ENCODE assay signal across 10 mouse cellular contexts in genomic region chr5:64109217-64109616, GRCm38 (mm10). TPM values are rescaled to one million over a fixed set of nuclear protein-coding genes. Genes with fewer than 3 reads are reported as not detected.
DNase-seq lines count a peak whose midpoint lies in the region; ATAC-seq and TF ChIP-seq lines count a peak whose summit lies in the region.
"Had no signal": no experiment of that assay in that cellular context is flagged by ENCODE, and none has a peak within 500 bp of the region (broad histone marks: within the 10 kb centered on the region; RNA-seq: fewer than 3 reads in every experiment).

No protein-coding gene starts in this region.

- peak; percentile 35 for DNase-seq in midbrain, embryonic 14.5 days
- no peak for DNase-seq in Patski (ENCODE audit: low read depth, low spot score)
- DNase-seq in splenic B cell, adult 2 months (ENCODE audit: low read depth, low spot score): peak; percentile 44
- no peak for DNase-seq in gastrocnemius, postnatal 25 days
- DNase-seq in cerebellum, adult 9-11 months: no peak
- DNase-seq: spleen, adult 18-20 months had no signal

- no peaks in the 10 kb centered on the region for H3K27me3 ChIP-seq in intestine, postnatal 0 days (replicated peaks; ENCODE audit: control insufficient read depth, insufficient read depth, low read length)
- no peaks in the 10 kb centered on the region for H3K27me3 ChIP-seq in intestine, embryonic 16.5 days (replicated peaks; ENCODE audit: control insufficient read depth, insufficient read depth, low read length)
- no peaks in the 10 kb centered on the region for H3K27me3 ChIP-seq in midbrain, embryonic 14.5 days (ENCODE audit: control insufficient read depth, insufficient read depth, low read length)
- H3K27me3 ChIP-seq in midbrain, embryonic 15.5 days (replicated peaks): no peaks in the 10 kb centered on the region
- H3K27me3 ChIP-seq in Patski: no peaks in the 10 kb centered on the region
- no peaks in the 10 kb centered on the region for H3K27me3 ChIP-seq in splenic B cell, adult 2 months (ENCODE audit: control insufficient read depth, insufficient read depth, low read length, poor library complexity, severe bottlenecking)
- H3K27me3 ChIP-seq: neural tube, embryonic 12.5 days had no signal

- no peak overlapping the region for H3K27ac ChIP-seq in intestine, postnatal 0 days (ENCODE audit: low read depth, low read length)
- no peak overlapping the region for H3K27ac ChIP-seq in intestine, embryonic 16.5 days (ENCODE audit: low read length)
- no peak overlapping the region for H3K27ac ChIP-seq in midbrain, embryonic 14.5 days (replicated peaks; ENCODE audit: low read depth, low read length)
- no peak overlapping the region for H3K27ac ChIP-seq in midbrain, embryonic 15.5 days
- H3K27ac ChIP-seq: neural tube, embryonic 12.5 days had no signal

- no peaks in the 10 kb centered on the region for H3K9me3 ChIP-seq in intestine, postnatal 0 days (ENCODE audit: control insufficient read depth)
- H3K9me3 ChIP-seq in intestine, embryonic 16.5 days (ENCODE audit: control insufficient read depth, low read length): no peaks in the 10 kb centered on the region
- no peaks in the 10 kb centered on the region for H3K9me3 ChIP-seq in midbrain, embryonic 14.5 days (ENCODE audit: control insufficient read depth, low read length)
- no peaks in the 10 kb centered on the region for H3K9me3 ChIP-seq in midbrain, embryonic 15.5 days
- H3K9me3 ChIP-seq: neural tube, embryonic 12.5 days had no signal

- H3K4me1 ChIP-seq in intestine, postnatal 0 days (replicated peaks; ENCODE audit: control insufficient read depth, insufficient read depth, low read length): no peaks in the 10 kb centered on the region
- no peaks in the 10 kb centered on the region for H3K4me1 ChIP-seq in intestine, embryonic 16.5 days (ENCODE audit: control insufficient read depth, insufficient read depth, low read length)
- no peaks in the 10 kb centered on the region for H3K4me1 ChIP-seq in midbrain, embryonic 14.5 days (ENCODE audit: control insufficient read depth, insufficient read depth, low read length)
- H3K4me1 ChIP-seq in midbrain, embryonic 15.5 days: no peaks in the 10 kb centered on the region
- H3K4me1 ChIP-seq: neural tube, embryonic 12.5 days had no signal

- peak; percentile 61 for TF ChIP-seq CTCF in intestine, postnatal 0 days (IDR thresholded peaks at IDR 0.05; ENCODE audit: low read depth)
- peak; percentile 63 for TF ChIP-seq CTCF in Patski (IDR thresholded peaks at IDR 0.05)

- POLR2A ChIA-PET in Patski (lab: Charles Lee): no interaction called here

- no peak overlapping the region for H3K4me3 ChIP-seq in intestine, postnatal 0 days (ENCODE audit: low read depth, low read length)
- no peak overlapping the region for H3K4me3 ChIP-seq in intestine, embryonic 16.5 days (ENCODE audit: low read length)
- H3K4me3 ChIP-seq in midbrain, embryonic 14.5 days (replicated peaks; ENCODE audit: low read depth, low read length): no peak overlapping the region
- H3K4me3 ChIP-seq in midbrain, embryonic 15.5 days: no peak overlapping the region
- H3K4me3 ChIP-seq: neural tube, embryonic 12.5 days had no signal

- CTCF ChIA-PET in Patski (lab: Charles Lee): interaction anchor here (1.1 to 3.5 kb wide), 10 partner anchors 9 to 202 kb away, joined by 3 to 24 read pairs (median 4); partner anchors contain the start of gene Pgm2

- no peak overlapping the region for H3K9ac ChIP-seq in intestine, postnatal 0 days (ENCODE audit: low read depth, low read length)
- no peak overlapping the region for H3K9ac ChIP-seq in intestine, embryonic 16.5 days (ENCODE audit: low read depth, low read length)
- no peak overlapping the region for H3K9ac ChIP-seq in midbrain, embryonic 14.5 days (replicated peaks; ENCODE audit: low read length)
- no peak overlapping the region for H3K9ac ChIP-seq in midbrain, embryonic 15.5 days
- H3K9ac ChIP-seq: neural tube, embryonic 12.5 days had no signal

- in situ Hi-C loops in Patski (cut with MboI; ENCODE audit: low pct_unique_long_range_greater_than_20kb): no loop called here

- no peak for ATAC-seq in intestine, postnatal 0 days
- no peak for ATAC-seq in intestine, embryonic 16.5 days
- ATAC-seq in midbrain, embryonic 14.5 days (ENCODE audit: low FRiP score, low TSS enrichment): no peak
- no peak for ATAC-seq in midbrain, embryonic 15.5 days (replicated peaks)
- ATAC-seq in Patski: no peak

- H3K4me2 ChIP-seq in intestine, postnatal 0 days (replicated peaks; ENCODE audit: low read depth): no peak overlapping the region
- no peak overlapping the region for H3K4me2 ChIP-seq in intestine, embryonic 16.5 days (ENCODE audit: low read depth, low read length)
- no peak overlapping the region for H3K4me2 ChIP-seq in midbrain, embryonic 14.5 days (ENCODE audit: low read length)
- no peak overlapping the region for H3K4me2 ChIP-seq in midbrain, embryonic 15.5 days
- H3K4me2 ChIP-seq: neural tube, embryonic 12.5 days had no signal

- WGBS in intestine, postnatal 0 days: 69% methylated on average over 3 of the region's 3 CpGs
- WGBS in intestine, embryonic 16.5 days: 65% methylated on average over 3 of the region's 3 CpGs
- 72% methylated on average over 3 of the region's 3 CpGs for WGBS in midbrain, embryonic 14.5 days
- WGBS in midbrain, embryonic 15.5 days: 71% methylated on average over 3 of the region's 3 CpGs

- H3K36me3 ChIP-seq in intestine, postnatal 0 days (ENCODE audit: control insufficient read depth, insufficient read depth): peaks cover 56% of the 10 kb centered on the region
- H3K36me3 ChIP-seq in intestine, embryonic 16.5 days (ENCODE audit: control insufficient read depth, insufficient read depth, low read length): peaks cover 5% of the 10 kb centered on the region; the same call in 1 of the 2 replicates
- H3K36me3 ChIP-seq in midbrain, embryonic 14.5 days (ENCODE audit: control insufficient read depth, insufficient read depth, low read length): peaks cover 71% of the 10 kb centered on the region
- H3K36me3 ChIP-seq in midbrain, embryonic 15.5 days (replicated peaks): peaks cover 20% of the 10 kb centered on the region
- H3K36me3 ChIP-seq in splenic B cell, adult 2 months (ENCODE audit: control insufficient read depth, insufficient read depth, low read length, poor library complexity, severe bottlenecking): peaks cover 8% of the 10 kb centered on the region; the same call in 1 of the 2 replicates

RNA-seq across cellular contexts. Expression of gene Pgm2, which starts 16.5 kb away (rescaled TPM):
- 30.1 and 36.3 TPM in 2 replicates for polyA plus RNA-seq in intestine, postnatal 0 days (2015; fragmentation: Nextera tagmentation; extraction: Ambion mirVana)
- 37.6 and 38.5 TPM in 2 replicates for polyA plus RNA-seq in intestine, embryonic 16.5 days (2015; fragmentation: Nextera tagmentation; extraction: Ambion mirVana)
- 17.1 and 20.5 TPM in 2 replicates for polyA plus RNA-seq in midbrain, embryonic 14.5 days (2014; fragmentation: Nextera tagmentation; extraction: Ambion mirVana)
- polyA plus RNA-seq in midbrain, embryonic 15.5 days (2015; fragmentation: Nextera tagmentation; extraction: Ambion mirVana): 17.3 and 17.7 TPM in 2 replicates
- polyA plus RNA-seq in Patski (2021): 84.2 TPM
- 1 to 10 TPM; 2.8 TPM for total RNA-seq in gastrocnemius, postnatal 25 days (2021)

RNA-seq across cellular contexts. Expression of gene Tbc1d1, which starts 46.9 kb away (rescaled TPM):
- polyA plus RNA-seq in intestine, postnatal 0 days (2015; fragmentation: Nextera tagmentation; extraction: Ambion mirVana): 59.4 and 64.3 TPM in 2 replicates
- 32.3 and 38.5 TPM in 2 replicates for polyA plus RNA-seq in intestine, embryonic 16.5 days (2015; fragmentation: Nextera tagmentation; extraction: Ambion mirVana)
- polyA plus RNA-seq in midbrain, embryonic 14.5 days (2014; fragmentation: Nextera tagmentation; extraction: Ambion mirVana): 9.3 and 11.7 TPM in 2 replicates
- polyA plus RNA-seq in midbrain, embryonic 15.5 days (2015; fragmentation: Nextera tagmentation; extraction: Ambion mirVana): 9.5 and 10.5 TPM in 2 replicates
- polyA plus RNA-seq in Patski (2021): 45.9 TPM
- total RNA-seq in gastrocnemius, postnatal 25 days (2021): 10 to 100 TPM; 39.3 to 77.3 TPM

Comparison
In these comparisons a context has a peak if more than half of its experiments do, and no peak if none do; other contexts are left out.
1. DNase-seq: peak in midbrain, embryonic 14.5 days (single experiment) and splenic B cell, adult 2 months (single experiment); none in Patski (single experiment), gastrocnemius, postnatal 25 days (single experiment) and cerebellum, adult 9-11 months (single experiment).